Mouse (Mus musculus) heart, postnatal 14 days (tissue): ENCODE data around the gene Mov10. TPM values are rescaled to one million over a fixed set of nuclear protein-coding genes. Genes with fewer than 3 reads are reported as not detected.

ENCODE experiments used
- total RNA-seq, 2 experiments: library from RNA; stranded (reverse); gene quantifications; 2 replicates each; pipeline ENCODE4 v1.2.3; 2021

Mov10 gene
- total RNA-seq, 2 experiments from 2014 or later, result 7.4 to 7.9 TPM

Other genes starting within 250 kb of the Mov10 start
- gene Slc16a1, start 179.9 kb downstream of the Mov10 start, total RNA-seq, result 100 to 1,000 TPM; 153 to 157 TPM
- 10 to 100 TPM; 39.2 to 39.7 TPM for gene Ppm1j, start 37.5 kb downstream of the Mov10 start, total RNA-seq
- gene Fam19a3, start 36.7 kb downstream of the Mov10 start, total RNA-seq, result 1 to 10 TPM; 2.2 to 2.3 TPM
- 100 to 1,000 TPM; 139 to 166 TPM for gene Rhoc, start 30.2 kb downstream of the Mov10 start, total RNA-seq
- gene St7l, start 45.4 kb upstream of the Mov10 start, total RNA-seq, result 10 to 100 TPM; 25.3 to 25.9 TPM
- 10 to 100 TPM; 55.1 to 57.6 TPM for gene Capza1, start 45.9 kb upstream of the Mov10 start, total RNA-seq
- gene Wnt2b, start 143.4 kb upstream of the Mov10 start, total RNA-seq, result 1 to 10 TPM; 2.4 to 2.8 TPM
- 10 to 100 TPM; 30.2 to 31.3 TPM for gene Cttnbp2nl, start 234.6 kb upstream of the Mov10 start, total RNA-seq
- not detected for gene 4930564D02Rik, start 248.3 kb upstream of the Mov10 start, total RNA-seq